Mouse (Mus musculus): ENCODE results near the gene Ngly1.
"Not testable (repeated sequence)": the region's sequence is repeated elsewhere in the genome, so short reads cannot be mapped to it uniquely, and the experiment has no call there.

The Ngly1 gene

DNA sequence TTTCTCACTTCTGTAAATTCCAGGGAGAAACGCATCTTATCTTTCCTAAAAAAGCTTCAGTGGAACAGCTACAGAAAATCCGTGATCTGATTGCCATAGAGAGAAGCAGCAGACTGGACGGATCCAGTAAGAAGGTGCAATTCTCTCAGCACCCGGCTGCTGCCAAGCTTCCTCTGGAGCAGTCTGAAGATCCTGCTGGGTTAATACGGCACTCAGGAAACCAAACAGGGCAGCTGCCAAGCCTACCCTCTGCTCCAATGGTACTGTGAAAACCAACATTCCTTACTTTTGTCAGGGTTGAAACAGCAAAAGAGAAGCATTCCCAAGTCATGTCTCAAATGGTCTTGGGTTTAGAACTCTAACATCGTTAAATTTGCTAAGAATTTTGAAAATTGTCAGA, 11.5 kb downstream of the Ngly1 start:
- DNase-seq (ENCODE audit: low spot score), result no peak

DNA sequence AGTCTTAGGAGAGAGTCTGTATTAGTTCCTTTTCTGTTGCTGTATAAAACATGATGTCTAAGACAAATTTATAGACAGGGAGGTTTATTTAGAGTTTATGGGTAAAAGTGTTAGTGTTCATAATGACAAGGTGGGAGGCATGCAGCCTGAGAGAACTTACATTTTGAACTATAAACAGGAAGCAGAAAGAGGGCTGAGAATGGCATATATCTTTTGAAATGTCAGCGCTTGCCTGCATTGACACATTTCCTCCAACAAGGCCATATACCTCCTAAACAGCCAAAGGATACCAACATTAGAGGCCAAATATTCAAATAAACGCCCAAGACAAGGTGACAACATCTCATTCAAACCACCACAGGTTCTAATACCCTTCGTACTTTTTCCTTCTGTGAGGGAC, 12.8 kb downstream of the Ngly1 start:
- no peak for DNase-seq (ENCODE audit: low spot score)

DNA sequence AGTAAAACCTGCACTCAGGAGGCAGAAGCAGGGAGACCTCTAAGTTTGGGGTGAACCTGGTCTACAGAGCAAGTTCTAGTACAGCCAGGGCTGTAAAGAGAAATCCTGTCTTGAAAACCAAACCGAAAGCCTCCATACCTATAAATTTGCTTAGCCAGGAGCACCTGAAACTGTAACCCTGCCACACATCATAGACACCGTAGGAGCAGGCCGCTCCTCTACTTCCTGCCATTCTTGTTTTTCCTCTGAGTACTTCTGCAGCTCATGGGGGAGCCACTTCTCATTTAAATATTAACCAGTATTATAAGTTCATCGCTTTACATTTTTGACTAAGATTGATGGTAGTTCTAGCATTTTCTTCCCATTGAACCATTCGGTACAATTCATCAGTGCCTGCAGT, 17.9 kb downstream of the Ngly1 start:
- no peak for DNase-seq (ENCODE audit: low spot score)

DNA sequence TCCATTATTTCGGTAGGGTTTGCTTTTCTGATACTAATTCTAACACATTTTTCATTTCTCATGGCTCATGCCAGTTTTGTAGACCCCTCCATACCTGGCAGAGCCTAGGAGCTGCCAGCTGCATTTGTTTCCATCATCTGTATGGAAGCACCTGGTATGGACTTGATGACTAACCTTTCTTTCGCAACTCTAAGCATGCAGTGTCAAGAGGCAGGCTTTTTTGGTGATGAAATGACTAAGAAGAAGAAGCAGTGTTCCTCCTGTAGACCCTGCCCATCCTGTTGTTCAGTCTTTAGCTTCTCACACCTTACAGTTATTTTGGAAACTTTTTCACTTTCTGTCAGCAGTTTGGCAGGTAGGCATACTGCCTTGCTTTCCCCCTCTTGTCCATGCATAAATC, 20.7 kb downstream of the Ngly1 start:
- DNase-seq (ENCODE audit: low spot score), result no peak

DNA sequence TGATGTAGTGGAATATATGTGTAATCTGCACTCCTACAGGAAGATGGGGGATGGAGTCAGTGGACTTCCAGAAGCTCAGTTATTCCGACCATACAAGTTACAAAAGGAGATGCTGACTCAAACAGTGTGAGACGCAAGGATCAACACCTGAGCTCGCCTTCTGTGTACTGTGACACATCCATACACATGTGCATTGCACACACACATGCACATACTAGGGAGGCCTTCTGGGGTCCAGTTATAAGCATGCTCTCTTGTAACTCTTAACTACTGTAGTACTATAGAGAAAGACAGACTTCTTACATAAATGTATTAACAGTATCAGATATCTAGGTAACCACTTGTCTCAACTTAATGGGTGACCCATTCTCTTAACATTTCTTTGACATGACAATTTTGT, 24.6 kb downstream of the Ngly1 start:
- no peak for DNase-seq (ENCODE audit: low spot score)

DNA sequence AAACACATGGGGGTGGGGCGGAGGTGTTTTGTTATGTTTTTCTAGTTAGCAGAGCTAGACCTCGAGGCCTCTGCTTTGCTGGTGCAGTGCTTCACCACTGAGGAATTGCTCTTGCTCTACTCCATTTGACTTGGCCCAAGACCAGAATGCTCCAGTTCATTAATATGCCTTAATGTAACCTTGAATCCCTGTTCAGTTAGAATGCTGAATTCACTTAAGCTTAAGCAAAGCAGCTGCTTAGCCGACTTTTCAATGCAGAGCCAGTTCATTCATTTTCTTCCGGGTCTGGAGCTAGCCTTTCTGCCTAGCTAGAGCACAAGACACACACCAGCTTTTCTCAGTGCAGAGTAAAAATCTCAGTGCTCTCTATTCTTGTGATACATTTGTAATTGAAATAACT, 30.1 kb downstream of the Ngly1 start:
- DNase-seq (ENCODE audit: low spot score), result no peak

DNA sequence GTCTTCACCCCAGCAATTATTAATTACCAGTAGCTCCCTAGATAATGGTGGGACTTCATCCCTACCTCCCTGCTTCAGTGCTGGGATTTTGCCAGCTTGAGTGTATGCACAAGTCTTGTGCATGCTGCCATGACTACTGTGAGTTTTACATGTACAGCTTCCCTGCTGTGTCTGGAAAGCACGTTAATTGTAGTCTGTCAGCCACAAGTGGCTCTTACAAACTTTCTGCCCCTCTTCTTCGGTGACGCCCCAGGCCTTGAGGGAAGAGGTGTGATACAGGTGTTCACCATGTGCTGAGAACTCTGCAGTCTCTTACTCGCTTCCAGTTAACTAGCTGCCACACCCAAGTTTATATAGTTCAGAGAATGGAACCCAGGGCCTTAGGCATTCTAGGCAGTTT, 34.9 kb downstream of the Ngly1 start:
- no peak for DNase-seq (ENCODE audit: low spot score)

DNA sequence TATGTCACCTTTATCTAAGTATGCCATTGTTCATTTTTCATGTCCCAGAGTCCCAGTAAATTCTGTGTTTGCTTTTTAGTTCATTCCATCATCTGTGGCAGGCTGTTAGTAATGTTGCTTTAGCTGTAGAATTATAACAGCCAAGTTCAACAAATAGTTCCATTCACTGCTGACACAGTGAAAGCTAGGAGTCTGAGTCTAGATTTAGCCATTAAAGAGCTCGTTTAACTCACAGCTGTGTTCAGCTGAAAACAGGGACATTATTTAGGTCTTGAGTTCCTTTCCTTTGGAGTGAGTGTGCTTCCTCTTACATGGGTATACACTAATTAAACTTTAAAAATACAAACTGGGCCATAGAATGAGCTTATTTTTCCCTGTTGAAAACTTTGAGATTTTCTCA, 43.3 kb downstream of the Ngly1 start:
- no peak for DNase-seq (ENCODE audit: low spot score)

DNA sequence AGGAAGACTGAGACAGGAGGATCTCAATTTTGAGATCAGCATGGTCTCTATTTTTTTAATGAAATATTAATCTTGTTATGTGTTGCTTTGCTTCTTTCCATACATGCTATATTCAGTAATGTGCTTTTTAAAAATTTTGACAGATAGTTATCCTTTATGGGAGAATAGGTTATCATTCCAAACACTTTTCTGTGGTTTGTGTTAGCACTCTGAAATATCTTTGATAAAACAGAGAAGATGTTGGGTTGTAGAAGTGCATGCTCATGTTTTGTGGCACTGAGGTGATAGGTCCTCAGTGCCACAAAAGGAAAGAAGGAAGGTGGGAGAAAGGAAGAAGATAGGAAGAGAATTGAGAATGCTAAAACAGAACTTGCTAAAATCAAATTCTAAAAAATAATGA, 43.9 kb downstream of the Ngly1 start:
- no peak for DNase-seq (ENCODE audit: low spot score)

DNA sequence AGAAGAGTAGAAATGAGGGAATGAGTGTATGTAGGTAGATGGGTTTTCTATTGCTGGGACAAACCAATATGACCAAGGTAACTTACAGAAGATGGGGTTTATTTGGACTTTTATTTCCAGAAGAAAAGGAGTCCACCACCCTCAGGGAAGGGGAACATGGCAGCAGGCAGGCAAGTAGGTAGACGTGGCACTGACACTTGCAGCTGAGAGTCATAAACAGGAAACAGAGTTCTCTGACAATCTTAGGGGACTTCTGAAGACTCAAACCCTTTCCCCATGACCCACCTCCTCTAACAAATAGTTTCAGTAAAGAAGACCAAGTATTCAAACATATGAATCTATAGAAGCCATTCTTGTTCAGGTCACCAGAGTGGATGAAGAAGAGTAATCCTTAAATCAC, 44.8 kb downstream of the Ngly1 start:
- DNase-seq (ENCODE audit: low spot score), result no peak

DNA sequence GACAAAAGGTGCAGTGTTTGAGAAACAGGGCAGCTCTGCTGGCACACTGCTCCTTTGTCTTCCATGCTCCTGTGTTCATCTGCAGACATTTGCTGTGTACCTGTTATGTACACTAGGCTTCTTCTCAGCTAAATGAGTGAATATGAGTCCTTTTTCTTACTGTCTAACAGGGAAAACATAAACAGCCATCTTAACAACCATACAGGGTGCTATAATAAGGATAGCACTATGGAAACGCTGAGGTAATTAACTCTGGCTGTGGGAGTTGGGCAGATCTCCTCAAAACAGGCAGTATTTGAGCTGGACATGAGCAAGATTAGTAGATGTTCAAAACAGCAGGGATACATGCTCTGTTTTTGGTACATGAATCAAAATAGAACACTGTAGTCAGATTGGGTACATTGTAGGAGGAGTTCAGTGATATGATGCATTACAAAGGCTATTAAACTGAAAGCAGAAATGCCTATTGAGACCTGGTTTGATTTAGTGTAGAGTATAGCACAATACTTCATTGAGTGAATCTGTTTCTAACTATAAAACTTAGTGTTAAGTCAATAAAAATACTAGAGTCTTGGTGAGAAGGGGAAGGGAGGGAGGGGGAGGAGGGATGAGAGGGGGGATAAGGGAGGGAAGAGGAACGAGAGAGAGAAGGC, 47.9 kb downstream of the Ngly1 start:
- no peak for DNase-seq (ENCODE audit: low spot score)

DNA sequence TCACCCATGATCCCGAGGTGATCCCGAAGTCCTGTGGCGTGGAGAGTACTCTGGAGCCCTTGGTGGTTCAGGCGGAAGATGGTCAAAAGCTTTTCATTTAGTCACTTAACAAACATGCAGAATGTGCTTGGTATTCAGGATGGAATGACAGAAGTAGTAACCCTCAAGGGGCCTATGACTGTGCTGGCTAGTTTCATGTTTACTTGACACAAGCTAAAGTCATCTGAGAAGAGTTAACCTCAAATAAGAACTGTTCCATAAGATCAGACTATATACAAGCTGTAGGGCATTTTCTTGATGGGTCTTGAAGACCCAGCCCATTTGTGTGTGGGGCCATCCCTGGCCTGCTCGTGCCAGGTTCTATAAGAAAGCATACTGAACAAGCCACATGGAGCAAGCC, 52.7 kb downstream of the Ngly1 start:
- no peak for DNase-seq (ENCODE audit: low spot score)

DNA sequence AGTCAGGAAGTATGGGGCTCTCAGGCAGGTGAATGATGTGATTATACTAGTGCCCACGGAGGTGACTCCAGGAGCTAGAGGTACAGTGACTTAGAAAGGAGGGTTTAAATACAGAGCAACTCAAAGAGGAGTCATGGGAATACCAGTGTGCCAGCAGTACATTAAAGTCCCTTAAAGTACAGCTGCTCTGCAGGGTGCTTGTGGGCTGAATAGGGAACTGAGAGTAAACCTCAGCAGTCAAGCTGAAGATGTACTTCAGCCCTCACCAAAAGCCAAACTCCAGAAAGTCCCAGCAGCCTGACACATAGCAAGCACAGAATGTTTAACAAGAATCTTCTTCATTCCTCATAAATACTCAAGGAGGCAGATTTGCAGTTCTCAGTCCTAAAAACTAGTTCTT, 53.6 kb downstream of the Ngly1 start:
- no peak for DNase-seq (ENCODE audit: low spot score)

DNA sequence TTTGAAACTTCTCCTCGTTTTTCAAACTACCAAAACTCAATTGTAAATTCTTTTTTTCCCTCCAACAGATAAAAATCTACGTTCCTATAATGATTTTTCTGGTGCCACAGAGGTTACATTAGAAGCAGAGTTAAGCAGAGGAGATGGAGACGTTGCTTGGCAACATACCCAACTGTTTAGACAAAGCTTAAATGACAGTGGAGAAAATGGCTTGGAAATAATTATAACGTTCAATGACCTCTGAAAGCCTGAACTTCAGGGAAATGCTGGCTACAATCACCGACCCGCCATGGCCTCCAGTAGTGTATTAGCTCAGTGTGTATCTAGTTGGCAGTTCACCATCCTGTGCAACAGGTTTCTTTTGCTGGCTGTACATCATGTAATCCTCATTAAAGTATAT, 61.7 kb downstream of the Ngly1 start:
- no peak for DNase-seq (ENCODE audit: low spot score)

DNA sequence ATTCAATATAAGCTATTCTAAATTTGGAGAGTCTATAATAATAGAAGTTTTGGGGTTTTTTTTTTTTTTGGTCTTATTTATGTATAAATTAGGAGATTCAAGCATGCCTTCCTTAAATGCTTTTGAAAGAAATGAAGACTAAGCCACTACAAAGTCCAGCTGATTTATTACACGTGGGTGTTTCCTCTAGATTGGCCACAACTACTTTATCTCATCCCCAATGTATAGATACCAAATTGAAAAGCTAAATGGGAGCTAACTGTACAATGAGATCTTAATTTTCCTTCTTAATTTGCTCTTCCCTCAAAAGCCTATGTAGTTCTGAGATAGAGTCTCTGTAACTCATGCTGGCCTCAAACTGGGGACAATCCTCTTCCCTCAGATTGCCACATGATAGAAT, 63.5 kb downstream of the Ngly1 start:
- no peak for DNase-seq (ENCODE audit: low spot score)

DNA sequence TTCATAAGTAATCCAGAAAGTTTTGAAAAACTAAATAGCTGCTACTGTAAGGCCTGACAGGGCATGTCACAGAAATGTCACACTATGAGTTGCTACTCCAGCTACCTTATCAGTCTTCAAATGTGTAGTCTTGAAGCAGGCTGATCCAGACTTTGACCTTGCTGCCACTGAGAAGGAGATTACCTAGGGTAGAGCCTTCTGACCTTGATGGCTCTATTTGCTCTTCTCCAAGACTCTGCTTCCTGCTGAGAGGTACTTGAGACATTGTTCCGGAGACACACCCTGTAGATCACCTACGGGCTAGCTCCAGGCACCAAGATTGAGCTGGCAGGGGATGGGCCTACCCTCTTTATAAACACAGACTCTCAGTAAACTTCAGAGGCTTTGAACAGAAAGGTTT, 64.0 kb downstream of the Ngly1 start:
- not testable (repeated sequence) for DNase-seq (ENCODE audit: low spot score)

DNA sequence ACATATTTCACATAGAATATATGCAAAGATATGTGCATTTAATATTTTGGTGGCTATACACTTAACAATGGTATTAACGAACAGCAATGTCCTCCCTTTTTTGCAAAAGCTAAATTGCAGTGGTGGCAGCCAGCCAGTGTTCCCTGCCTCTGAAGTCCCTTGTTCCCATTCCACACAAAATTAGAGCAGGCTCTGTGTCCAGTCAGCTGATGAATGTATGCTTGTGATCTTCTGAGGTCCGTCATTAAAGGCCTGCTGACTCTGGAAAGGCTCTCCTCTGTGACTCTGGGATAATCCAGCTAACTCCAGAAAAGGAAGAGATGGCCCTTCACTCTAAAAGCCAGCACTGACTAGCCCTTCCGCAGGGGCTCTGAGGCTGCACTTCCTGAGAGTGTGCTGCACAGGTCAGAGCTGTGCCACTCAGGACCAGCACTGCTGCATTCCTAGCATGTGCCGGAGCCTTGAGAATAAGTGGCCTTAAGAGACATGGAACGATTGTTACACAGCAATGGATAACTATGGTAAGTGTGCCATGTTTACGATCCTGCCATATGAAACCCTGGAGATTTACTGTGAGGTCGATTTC, 64.9 kb downstream of the Ngly1 start:
- DNase-seq (ENCODE audit: low spot score), result no peak

DNA sequence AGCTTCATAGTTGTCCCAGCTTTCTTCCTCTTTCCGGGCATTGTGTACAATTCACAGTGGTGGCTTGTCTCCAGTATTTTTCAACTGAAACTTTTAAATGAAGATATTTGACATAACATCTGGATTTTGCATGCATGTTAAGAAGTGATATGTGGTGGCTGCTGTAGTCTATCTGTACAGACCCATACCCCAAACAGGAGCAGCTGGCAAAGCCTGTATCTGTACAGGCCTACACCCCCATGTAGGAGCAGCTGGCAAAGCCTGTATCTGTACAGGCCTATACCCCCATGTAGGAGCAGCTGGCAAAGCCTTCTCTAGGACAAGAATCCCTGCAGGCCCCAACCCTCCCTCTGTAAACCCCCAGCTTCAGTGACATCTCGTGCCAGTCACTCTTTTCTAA, 65.8 kb downstream of the Ngly1 start:
- DNase-seq (ENCODE audit: low spot score), result no peak

DNA sequence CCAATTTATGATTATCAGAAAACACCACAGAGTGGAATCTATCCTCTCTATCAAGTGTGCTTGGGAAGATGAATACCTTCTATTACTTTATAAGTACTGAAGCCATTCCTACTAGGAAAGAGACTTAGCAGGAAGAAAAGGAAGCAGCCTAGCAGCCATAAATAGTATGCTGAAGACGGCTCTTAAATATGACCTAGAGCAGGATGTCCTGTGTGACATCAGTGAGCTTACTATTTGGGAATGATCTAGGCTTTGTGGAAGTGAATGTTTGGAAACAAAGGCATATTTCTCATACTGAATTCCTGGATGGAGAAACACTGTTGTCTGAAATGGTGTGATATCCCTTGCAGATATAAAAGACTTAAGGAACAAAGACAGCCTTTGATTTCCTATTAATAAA, 67.6 kb downstream of the Ngly1 start:
- DNase-seq (ENCODE audit: low spot score), result no peak

DNA sequence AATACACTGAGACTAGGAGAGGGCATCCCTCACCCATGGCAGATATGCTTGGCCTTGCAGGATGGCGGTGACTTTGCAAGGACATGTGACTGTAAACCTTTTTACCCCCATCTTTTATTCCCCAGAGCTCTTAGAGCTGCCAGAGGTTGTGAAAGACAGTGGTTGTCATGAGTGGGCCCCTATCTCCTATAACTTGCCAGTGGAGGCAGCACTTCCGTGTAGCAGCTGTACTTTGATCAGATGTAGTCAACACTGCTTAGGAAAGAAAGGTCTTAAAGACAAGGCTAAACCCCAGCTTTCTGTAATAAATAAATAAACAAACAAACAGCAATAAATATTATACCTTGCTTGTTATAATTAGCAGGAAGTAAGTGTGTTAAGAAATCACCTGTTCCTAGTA, 70.7 kb downstream of the Ngly1 start:
- no peak for DNase-seq (ENCODE audit: low spot score)

DNA sequence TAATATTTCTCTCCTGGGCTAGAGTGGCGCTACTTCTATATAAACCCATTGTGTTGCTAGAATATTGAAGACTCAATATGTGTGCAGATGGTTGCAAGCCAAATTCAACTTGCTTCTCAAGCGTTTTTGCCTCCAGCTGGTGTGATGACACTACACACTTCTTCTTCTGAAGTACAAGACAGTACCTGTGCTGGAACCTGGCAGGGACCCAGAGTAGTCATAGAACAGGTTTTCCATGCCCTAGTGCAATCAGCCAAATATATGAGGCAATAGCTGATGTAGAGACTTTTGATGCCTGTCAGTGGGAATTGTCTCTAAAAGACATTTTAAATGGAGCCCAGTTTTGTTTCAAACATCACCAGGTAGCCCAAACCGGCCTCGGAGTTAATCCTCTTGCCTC, 75.3 kb downstream of the Ngly1 start:
- no peak for DNase-seq (ENCODE audit: low spot score)

DNA sequence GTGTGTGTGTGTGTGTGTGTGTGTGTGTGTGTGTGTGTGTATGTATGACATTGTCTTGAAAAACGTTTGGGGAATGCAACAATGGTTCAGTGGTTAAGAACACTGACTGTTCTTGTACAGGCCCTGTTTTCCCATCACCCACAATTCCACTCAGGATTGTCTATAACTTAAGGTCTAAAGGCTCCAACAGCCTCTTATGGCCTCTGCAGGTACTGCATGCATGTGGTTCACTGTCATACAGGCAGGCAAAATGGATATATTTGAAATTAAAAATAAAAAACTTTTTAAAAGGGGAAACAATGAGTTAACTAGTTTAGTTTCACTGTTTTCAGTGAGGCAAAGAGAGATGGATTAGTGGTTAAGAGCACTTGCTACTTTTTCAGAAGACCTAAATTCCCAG, 76.1 kb downstream of the Ngly1 start:
- no peak for DNase-seq (ENCODE audit: low spot score)

DNA sequence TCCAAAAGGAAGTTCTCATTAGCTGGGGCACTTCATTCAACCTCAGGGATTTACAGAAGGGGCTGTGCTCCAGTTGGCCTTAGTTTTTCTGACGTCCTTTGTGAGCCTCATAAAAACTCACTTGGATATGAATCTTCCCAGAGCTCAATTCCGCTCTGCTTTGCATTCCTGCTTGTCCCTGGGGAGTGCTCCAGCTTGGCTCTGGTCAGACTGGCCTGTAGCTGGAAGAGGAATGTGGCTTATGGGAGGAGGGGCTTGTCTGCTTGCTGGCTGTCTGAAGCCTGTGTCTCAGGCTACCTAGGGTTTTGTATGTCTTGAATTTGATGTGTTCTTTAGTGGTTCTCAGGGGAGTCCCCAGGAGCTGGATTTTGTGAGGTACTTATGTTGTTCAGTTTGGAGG, 79.5 kb downstream of the Ngly1 start:
- no peak for DNase-seq (ENCODE audit: low spot score)

DNA sequence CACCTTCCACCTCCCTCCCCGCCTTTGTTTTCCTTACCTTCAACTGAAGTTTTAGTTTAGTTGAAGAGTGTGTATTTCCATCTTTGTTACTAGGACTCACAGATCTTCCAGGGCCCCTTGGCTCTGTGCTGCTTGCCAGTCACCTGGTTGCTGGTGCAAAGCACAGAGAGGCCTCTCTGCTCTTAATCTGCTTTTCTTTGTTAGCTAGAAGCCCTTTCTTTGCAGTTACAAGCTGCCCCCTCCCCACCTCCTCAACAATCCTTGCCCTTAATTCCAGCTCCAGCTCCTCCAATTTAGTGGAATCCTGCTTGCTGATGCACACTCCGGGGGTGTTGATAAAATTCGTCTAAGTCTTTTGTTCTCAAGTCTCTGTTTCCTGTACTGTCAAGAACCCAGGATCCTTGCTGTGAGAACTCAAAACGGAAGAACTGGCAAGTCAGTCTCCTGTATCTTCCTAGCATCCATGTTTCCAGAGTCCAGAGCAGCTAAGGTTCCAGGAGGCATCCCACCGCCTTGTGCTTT, 79.9 kb downstream of the Ngly1 start:
- no peak for DNase-seq (ENCODE audit: low spot score)
